Mouse (Mus musculus): ENCODE results near the gene Olfr102. TPM values are rescaled to one million over a fixed set of nuclear protein-coding genes. Genes with fewer than 3 reads are reported as not detected.

Gene Olfr102
- total and polyA plus RNA-seq, 3 experiments: not detected

DNA sequence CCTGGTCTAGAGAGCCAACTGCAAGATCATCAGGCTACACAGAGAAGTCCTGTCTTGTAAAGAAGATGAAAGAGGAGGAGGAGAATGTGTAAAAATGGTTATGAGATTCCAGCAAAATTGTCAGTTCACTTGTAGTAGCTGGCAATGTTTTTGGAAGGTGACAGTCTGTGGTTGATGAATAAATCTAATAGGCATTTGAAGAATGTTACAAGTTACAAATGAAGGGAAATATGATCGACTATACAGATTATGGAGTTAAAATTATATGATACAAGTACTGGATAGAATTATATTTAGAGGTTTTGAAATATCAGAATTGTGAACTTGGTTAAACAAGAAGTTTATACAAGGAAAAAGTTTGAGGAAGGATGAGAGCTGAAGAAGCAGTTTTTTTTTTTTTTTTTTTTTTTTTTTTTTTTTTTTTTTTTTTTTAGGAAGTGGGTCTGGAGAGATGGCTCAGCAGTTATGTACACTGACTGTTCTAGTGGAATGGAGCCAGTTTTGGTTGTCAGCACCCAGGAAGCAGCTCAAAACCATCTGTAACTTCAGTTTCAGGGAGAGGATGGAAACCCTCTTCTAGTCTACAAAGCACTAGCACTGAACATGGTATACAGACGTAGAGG, 41.1 kb downstream of the Olfr102 start:
- TF ChIP-seq HCFC1 (IDR thresholded peaks at IDR 0.05; ENCODE audit: low read depth, low read length): no peak
- peak; percentile 26; the same call in 1 of the 2 replicates for TF ChIP-seq ETS1 (IDR thresholded peaks at IDR 0.05; ENCODE audit: low read depth, low read length)
- TF ChIP-seq TBP (IDR thresholded peaks at IDR 0.05; ENCODE audit: low read depth, low read length): no peak
- TF ChIP-seq TCF12 (IDR thresholded peaks at IDR 0.05; ENCODE audit: low read depth, low read length): no peak
- no peak for TF ChIP-seq RCOR1 (IDR thresholded peaks at IDR 0.05; ENCODE audit: low read depth, low read length)
- no peak for TF ChIP-seq MAFK (IDR thresholded peaks at IDR 0.05; ENCODE audit: borderline replicate concordance, low read depth, low read length)
- no peak for TF ChIP-seq GABPA (IDR thresholded peaks at IDR 0.05; ENCODE audit: low read depth, low read length)
- TF ChIP-seq NELFE (IDR thresholded peaks at IDR 0.05; ENCODE audit: low read depth, low read length): no peak
- TF ChIP-seq ZNF384 (IDR thresholded peaks at IDR 0.05; ENCODE audit: low read depth, low read length): peak; percentile 90
- no peak for TF ChIP-seq ZC3H11A (IDR thresholded peaks at IDR 0.05; ENCODE audit: low read depth, low read length)
- TF ChIP-seq CHD2 (IDR thresholded peaks at IDR 0.05; ENCODE audit: low read length): no peak
- DNase-seq (ENCODE audit: low read depth, low spot score): peak; percentile 22
- Histone ChIP-seq H3K79me2 (ENCODE audit: control insufficient read depth, insufficient read depth, low read length, poor library complexity) (no peaks in the 10 kb centered on the region), H3K9ac (ENCODE audit: control insufficient read depth, low read depth, low read length, poor library complexity, severe bottlenecking) (no peak overlapping the region), H3K4me1 (ENCODE audit: control insufficient read depth in 1 of 2, insufficient read depth in 2 of 2, low read length in 2 of 2) (peaks cover 0 to 6% of the 10 kb centered on the region in 2 experiments; a peak in 1 of 4 replicates), H3K4me3 (ENCODE audit: control insufficient read depth in 1 of 2, insufficient read depth in 1 of 2, low read depth in 2 of 2, low read length in 2 of 2) (no peak overlapping the region), H3K9me3 (replicated peaks; ENCODE audit: insufficient read depth, low read length) (no peaks in the 10 kb centered on the region), H3K27ac (ENCODE audit: control insufficient read depth, low read depth, low read length) (no peak overlapping the region), H3K36me3 (ENCODE audit: control insufficient read depth in 1 of 2, insufficient read depth in 2 of 2, low read length in 2 of 2) (no peaks in the 10 kb centered on the region; a peak in 1 of 4 replicates), H3K27me3 (ENCODE audit: control insufficient read depth in 1 of 2, insufficient read depth in 2 of 2, low read length in 2 of 2) (no peaks in the 10 kb centered on the region)

DNA sequence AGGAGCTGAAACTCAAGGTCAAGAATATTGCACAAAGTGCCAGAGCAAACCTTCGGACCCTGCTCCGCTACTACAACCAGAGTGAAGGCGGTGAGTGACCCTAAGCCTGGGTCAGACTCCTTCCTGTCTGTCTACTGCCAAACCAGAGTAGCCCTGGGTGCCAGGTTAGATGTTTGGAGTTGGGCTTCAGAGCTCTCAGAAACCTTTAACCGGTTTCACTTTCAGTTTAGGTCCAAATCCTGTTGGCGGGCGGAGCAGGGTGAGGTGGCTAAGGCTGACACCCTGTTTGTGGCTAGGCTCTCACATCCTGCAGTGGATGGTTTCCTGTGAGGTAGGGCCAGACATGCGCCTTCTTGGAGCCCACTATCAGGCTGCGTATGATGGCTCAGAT, 46.2 kb downstream of the Olfr102 start:
- Histone ChIP-seq H3K4me1 (ENCODE audit: control insufficient read depth in 1 of 2, insufficient read depth in 2 of 2, low read length in 2 of 2) (peaks cover 0 to 8% of the 10 kb centered on the region in 2 experiments; a peak in 1 of 4 replicates), H3K27me3 (ENCODE audit: control insufficient read depth in 1 of 2, insufficient read depth in 2 of 2, low read length in 2 of 2) (no peaks in the 10 kb centered on the region), H3K36me3 (ENCODE audit: control insufficient read depth in 1 of 2, insufficient read depth in 2 of 2, low read length in 2 of 2) (no peaks in the 10 kb centered on the region; a peak in 1 of 4 replicates), H3K9ac (ENCODE audit: control insufficient read depth, low read depth, low read length, poor library complexity, severe bottlenecking) (peak overlapping the region; percentile 55), H3K27ac (ENCODE audit: control insufficient read depth, low read depth, low read length) (no peak overlapping the region), H3K4me3 (ENCODE audit: control insufficient read depth in 1 of 2, insufficient read depth in 1 of 2, low read depth in 2 of 2, low read length in 2 of 2) (peak overlapping the region; percentile 82 to 100), H3K9me3 (replicated peaks; ENCODE audit: insufficient read depth, low read length) (no peaks in the 10 kb centered on the region), H3K79me2 (ENCODE audit: control insufficient read depth, insufficient read depth, low read length, poor library complexity) (no peaks in the 10 kb centered on the region; the same call in 1 of the 2 replicates)
- DNase-seq (ENCODE audit: low read depth, low spot score): peak; percentile 39
- TF ChIP-seq MAX (IDR thresholded peaks at IDR 0.05; ENCODE audit: low read length) (no peak), E2F4 (IDR thresholded peaks at IDR 0.05; ENCODE audit: borderline replicate concordance, low read depth, low read length) (0 out of 2 replicates have a peak, but pooled peaks have one; percentile 11), ETS1 (IDR thresholded peaks at IDR 0.05; ENCODE audit: low read depth, low read length) (peak; percentile 63), EP300 (IDR thresholded peaks at IDR 0.05; ENCODE audit: low read depth in 1 of 2, low read length in 2 of 2) (no peak)

All from MEL (cell line).